Mouse (Mus musculus) intestine, postnatal 0 days (tissue): Measurements from ENCODE around the gene Zzef1. TPM values are rescaled to one million over a fixed set of nuclear protein-coding genes. Genes with fewer than 3 reads are reported as not detected.
A peak's percentile ranks its signal among the peaks of the same experiment; 100 is the strongest.

Source experiments
- ATAC-seq: fragments of 200-750 bp; cut with Nextera tagmentation; 2 replicates; pipeline ENCODE4 v1.8.0; 2017; ENCODE audit warnings: mild to moderate bottlenecking, moderate TSS enrichment, moderate library complexity
- H3K27ac ChIP-seq: fragments of 300-500 bp; sonication (generic); 2 replicates; pipeline ENCODE4 v1.5.1; 2014; ENCODE audit warnings: mild to moderate bottlenecking, low read depth, low read length, moderate library complexity
- H3K27me3 ChIP-seq: fragments of 300-500 bp; sonication (generic); replicated peaks from 2 replicates; pipeline ENCODE4 v1.6.1; 2014; ENCODE audit warnings: low read length, mixed read lengths; ENCODE audit not compliant: control insufficient read depth, insufficient read depth
- H3K36me3 ChIP-seq: fragments of 300-500 bp; sonication (generic); 2 replicates; pipeline ENCODE4 v1.6.1; 2014; ENCODE audit warnings: mild to moderate bottlenecking, moderate library complexity; ENCODE audit not compliant: control insufficient read depth, insufficient read depth
- H3K4me1 ChIP-seq: fragments of 300-500 bp; sonication (generic); replicated peaks from 2 replicates; pipeline ENCODE4 v1.6.1; 2014; ENCODE audit warnings: antibody characterized with exemption, low read length, mixed read lengths; ENCODE audit not compliant: control insufficient read depth, insufficient read depth
- H3K4me2 ChIP-seq: fragments of 300-500 bp; sonication (generic); replicated peaks from 2 replicates; pipeline ENCODE4 v1.6.1; 2014; ENCODE audit warnings: low read depth, mild to moderate bottlenecking, moderate library complexity
- H3K4me3 ChIP-seq: fragments of 300-500 bp; sonication (generic); 2 replicates; pipeline ENCODE4 v1.5.1; 2014; ENCODE audit warnings: low read depth, low read length
- H3K9ac ChIP-seq: fragments of 300-500 bp; sonication (generic); 2 replicates; pipeline ENCODE4 v1.6.1; 2014; ENCODE audit warnings: mild to moderate bottlenecking, low read depth, low read length
- H3K9me3 ChIP-seq: fragments of 300-500 bp; sonication (generic); 2 replicates; pipeline ENCODE4 v1.6.1; 2016; ENCODE audit warnings: mixed run types; ENCODE audit not compliant: control insufficient read depth
- CTCF ChIP-seq: sonication (generic); IDR thresholded peaks from 2 replicates; pipeline ENCODE4 v1.5.1; 2016; ENCODE audit warnings: low read depth, mild to moderate bottlenecking, control low read depth, antibody characterized with exemption, moderate library complexity
- WGBS: fragments of 180-500 bp; shearing (Covaris S2); extraction: QIAGEN DNeasy Blood & Tissue Kit; methylation state at CpG from one replicate; pipeline ENCODE4 v1.1.7; 2014; 5-methylcytosine and 5-hydroxymethylcytosine counted together
- polyA plus RNA-seq: library from polyadenylated mRNA; unstranded; fragments of >200 nt; fragmentation: Nextera tagmentation; extraction: Ambion mirVana; gene quantifications from 2 replicates; pipeline ENCODE4 v1.2.1, GENCODE M21; 2015

The Zzef1 gene
- polyA plus RNA-seq, 1 experiment from 2014 or later, result 13.9 TPM

DNA sequence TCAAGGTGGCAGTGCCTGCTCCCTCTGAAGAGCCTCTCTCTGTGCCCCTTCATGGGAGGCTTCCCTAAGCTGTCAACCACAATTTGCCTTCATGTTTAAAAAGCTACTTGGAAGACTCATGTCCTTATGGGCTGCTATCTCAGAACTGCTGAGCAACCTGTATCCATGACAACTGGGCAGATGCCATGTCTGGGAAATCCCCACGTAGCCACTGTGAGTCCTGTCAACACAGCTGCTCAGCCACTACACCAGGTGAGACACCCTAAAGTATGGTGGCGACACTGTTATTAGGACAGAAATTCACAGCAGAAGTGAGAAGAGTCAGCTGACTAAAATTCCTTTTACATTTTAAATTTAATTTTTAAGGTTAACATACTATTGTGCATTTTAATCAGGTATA is 132.5 kb downstream of the Zzef1 start:
- WGBS, result 59% methylated on average over 2 of the region's 2 CpGs
- Histone ChIP-seq H3K4me3 (no peak overlapping the region), H3K4me1 (no peaks in the 10 kb centered on the region), H3K27me3 (no peaks in the 10 kb centered on the region), H3K36me3 (peaks cover 18% of the 10 kb centered on the region), H3K4me2 (no peak overlapping the region), H3K9ac (no peak overlapping the region), H3K9me3 (no peaks in the 10 kb centered on the region), H3K27ac (no peak overlapping the region)
- ATAC-seq, result no peak
- TF ChIP-seq CTCF, result no peak

DNA sequence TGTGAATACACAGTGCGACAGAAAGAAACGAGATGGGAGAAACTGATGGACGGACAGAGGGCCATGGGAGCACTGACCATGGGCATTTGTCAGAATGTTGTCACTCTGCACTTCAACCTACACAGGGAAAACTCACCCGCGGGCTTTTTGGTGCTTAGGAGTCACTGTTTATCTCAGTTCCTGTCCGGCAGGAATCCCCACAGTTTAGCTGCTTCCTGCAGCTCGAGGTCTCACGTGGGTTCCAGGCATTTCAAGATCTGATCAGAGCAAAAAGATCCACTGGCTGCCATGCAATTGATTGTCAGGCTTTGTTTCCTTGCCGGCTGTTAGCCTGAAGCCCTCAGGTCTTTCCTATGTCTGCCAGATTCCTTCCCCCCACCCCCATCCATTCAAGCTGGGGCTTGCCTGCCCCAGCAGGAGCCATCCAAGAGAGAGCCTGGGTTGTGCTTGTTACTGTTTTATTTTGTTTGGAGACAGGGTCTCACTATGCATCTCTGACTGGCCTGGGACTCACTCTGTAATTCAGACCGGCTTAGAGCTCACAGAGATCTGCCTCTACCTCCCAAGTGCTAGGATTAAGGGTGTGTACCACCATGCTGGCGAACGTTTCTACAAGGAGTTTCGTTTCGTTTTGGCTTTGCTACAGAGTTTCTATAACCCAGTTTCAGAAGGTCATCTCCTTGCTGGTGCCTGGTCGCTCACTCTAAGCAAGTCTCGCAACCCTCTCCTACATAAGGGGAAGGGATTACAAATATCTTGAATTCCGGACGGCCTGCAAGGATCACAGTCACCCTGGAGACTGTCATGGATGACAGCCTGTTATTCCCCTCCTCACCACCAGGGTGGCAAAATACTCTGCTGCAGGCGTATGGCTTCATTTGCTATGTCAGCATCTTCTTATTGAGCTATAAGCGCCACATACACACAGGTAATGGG is 144.4 kb downstream of the Zzef1 start:
- H3K27me3 ChIP-seq, result no peaks in the 10 kb centered on the region
- no peak overlapping the region for H3K9ac ChIP-seq
- ATAC-seq, result peak; percentile 41; the same call in 1 of the 2 replicates
- 38% methylated on average over 20 of the region's 20 CpGs for WGBS
- no peak overlapping the region for H3K27ac ChIP-seq
- peak overlapping the region; percentile 36 for H3K4me3 ChIP-seq
- no peaks in the 10 kb centered on the region for H3K36me3 ChIP-seq
- peak overlapping the region; percentile 48 for H3K4me2 ChIP-seq
- no peaks in the 10 kb centered on the region for H3K9me3 ChIP-seq
- 0 out of 2 replicates have a peak, but pooled peaks cover 2% of the 10 kb centered on the region for H3K4me1 ChIP-seq
- TF ChIP-seq CTCF, result peak; percentile 84

GRCm38 (mm10) chr11:72944996-72945793 is 149.2 kb downstream of the Zzef1 start:
- H3K9ac ChIP-seq, result no peak overlapping the region; the same call in 1 of the 2 replicates
- ATAC-seq, result no peak
- no peak overlapping the region for H3K4me2 ChIP-seq
- no peaks in the 10 kb centered on the region for H3K36me3 ChIP-seq
- no peak for TF ChIP-seq CTCF
- H3K27me3 ChIP-seq, result no peaks in the 10 kb centered on the region
- no peak overlapping the region for H3K4me3 ChIP-seq
- WGBS, result 48% methylated on average over 7 of the region's 7 CpGs
- peak overlapping the region; percentile 46; the same call in 1 of the 2 replicates for H3K27ac ChIP-seq
- peaks cover 9% of the 10 kb centered on the region; the same call in 1 of the 2 replicates for H3K4me1 ChIP-seq
- no peaks in the 10 kb centered on the region for H3K9me3 ChIP-seq

DNA sequence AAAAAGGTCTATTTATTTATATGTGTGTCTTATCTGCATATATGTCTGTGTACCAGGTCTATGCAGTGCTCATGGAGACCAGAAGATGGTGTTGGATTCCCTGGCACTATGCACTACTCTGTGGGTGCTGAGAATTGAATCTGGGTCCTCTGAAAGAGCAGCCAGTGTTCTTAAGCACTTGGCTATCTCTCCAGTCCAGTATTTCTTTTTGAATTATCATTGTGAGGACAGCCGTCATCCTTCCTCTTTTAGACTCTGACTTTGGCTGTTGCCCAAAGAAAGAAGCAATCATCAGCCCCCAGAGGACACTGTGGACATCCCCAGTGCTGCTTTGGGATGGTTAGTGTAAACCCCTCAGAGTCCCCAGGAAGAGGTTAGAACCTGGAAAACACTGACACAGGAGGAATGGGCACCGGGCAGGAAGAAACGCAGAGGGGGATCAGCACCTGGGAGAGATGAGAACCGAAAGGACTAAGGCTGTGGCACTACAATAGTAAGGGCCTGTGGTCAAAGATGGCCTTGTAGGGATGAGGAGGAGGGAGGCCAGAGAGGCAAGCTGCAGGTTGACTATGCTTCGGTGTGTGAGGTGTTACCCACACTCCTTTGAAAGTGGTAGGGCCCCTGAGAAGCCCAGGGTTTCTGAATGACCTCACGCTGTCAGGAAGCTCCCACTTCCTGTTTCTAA is 150.0 kb downstream of the Zzef1 start:
- no peak overlapping the region for H3K4me3 ChIP-seq
- 0 out of 2 replicates have a peak overlapping the region, but pooled peaks have one; percentile 41 for H3K27ac ChIP-seq
- no peak overlapping the region for H3K9ac ChIP-seq
- peak; percentile 36; the same call in 1 of the 2 replicates for TF ChIP-seq CTCF
- WGBS, result 32% methylated on average over 6 of the region's 6 CpGs
- H3K36me3 ChIP-seq, result no peaks in the 10 kb centered on the region
- H3K27me3 ChIP-seq, result no peaks in the 10 kb centered on the region
- H3K4me1 ChIP-seq, result peaks cover 9% of the 10 kb centered on the region; the same call in 1 of the 2 replicates
- no peaks in the 10 kb centered on the region for H3K9me3 ChIP-seq
- ATAC-seq, result 0 out of 2 replicates have a peak, but pooled peaks have one; percentile 34
- no peak overlapping the region; the same call in none of the 2 replicates for H3K4me2 ChIP-seq

DNA sequence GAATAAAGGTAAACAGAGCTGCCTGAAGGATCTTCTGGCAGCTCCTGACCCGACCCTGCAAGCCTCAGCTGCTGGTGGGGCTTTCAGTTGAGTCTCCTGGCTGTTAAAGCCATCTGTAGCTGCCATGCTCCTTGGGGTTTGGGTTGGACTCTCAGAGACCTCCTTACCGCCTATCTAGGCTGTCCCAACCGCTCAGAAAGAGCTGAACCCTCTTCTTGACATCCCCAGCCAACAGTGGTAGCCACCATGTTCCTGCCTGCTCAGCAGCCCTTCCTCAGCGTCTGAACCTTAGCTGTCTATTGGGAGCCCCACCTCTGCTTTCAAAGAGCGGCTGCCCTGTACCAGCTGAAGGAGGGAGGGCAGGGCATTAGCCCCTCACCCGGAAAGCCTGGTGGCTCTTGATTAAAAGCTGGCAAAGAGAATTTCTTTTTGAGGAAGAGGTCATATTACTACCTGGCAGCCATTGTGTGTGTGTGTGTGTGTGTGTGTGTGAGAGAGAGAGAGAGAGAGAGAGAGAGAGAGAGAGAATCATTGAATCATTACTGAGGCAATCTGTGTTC is 150.6 kb downstream of the Zzef1 start:
- Histone ChIP-seq H3K4me3 (no peak overlapping the region), H3K4me1 (peaks cover 9% of the 10 kb centered on the region; the same call in 1 of the 2 replicates), H3K9me3 (no peaks in the 10 kb centered on the region), H3K27ac (peak overlapping the region; percentile 50; the same call in 1 of the 2 replicates), H3K36me3 (no peaks in the 10 kb centered on the region), H3K4me2 (no peak overlapping the region; the same call in 1 of the 2 replicates), H3K27me3 (no peaks in the 10 kb centered on the region), H3K9ac (no peak overlapping the region)
- 43% methylated on average over 6 of the region's 6 CpGs for WGBS
- TF ChIP-seq CTCF, result no peak
- ATAC-seq, result no peak
